Mouse (Mus musculus) liver, postnatal 0 days (tissue): ENCODE results near the gene Pcca.
A peak's percentile ranks its signal among the peaks of the same experiment; 100 is the strongest.

ENCODE experiments used
- CTCF ChIP-seq: sonication (generic); IDR thresholded peaks from 2 replicates; pipeline ENCODE4 v1.5.1; 2016; ENCODE audit warnings: antibody characterized with exemption, low read depth
- EP300 ChIP-seq: IDR thresholded peaks from 2 replicates; pipeline ENCODE4 v1.6.1; 2016; ENCODE audit warnings: antibody characterized with exemption, low read depth, mild to moderate bottlenecking

DNA sequence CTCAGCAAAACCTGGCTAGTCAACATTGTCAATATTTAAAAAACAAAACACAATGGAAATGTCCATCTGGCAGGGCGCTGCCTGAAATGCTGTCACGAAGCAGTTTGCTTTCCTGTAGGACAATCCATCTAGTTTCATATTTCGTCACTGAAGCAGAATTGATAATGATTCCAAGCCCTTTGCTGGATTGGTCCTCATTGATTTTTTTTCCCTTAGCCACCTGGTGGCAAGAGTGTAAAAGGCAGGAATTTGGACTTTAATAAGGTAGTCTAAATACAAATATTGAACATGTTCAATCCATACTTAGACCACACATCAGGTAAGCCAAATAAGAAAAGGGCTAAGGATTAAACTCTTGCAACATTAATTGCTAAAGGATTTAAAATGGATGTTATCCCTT, 367.1 kb downstream of the Pcca start:
- TF ChIP-seq CTCF (peak; percentile 47), EP300 (peak; percentile 38; the same call in 1 of the 2 replicates)
